Mouse (Mus musculus): ENCODE measurements around the gene Magix. TPM values are rescaled to one million over a fixed set of nuclear protein-coding genes. Genes with fewer than 3 reads are reported as not detected.
"Not testable (repeated sequence)": the region's sequence is repeated elsewhere in the genome, so short reads cannot be mapped to it uniquely, and the experiment has no call there.

Magix gene
- total and polyA plus RNA-seq, 2 experiments from 2014 or later, result 0.07 TPM; not detected in 1

DNA sequence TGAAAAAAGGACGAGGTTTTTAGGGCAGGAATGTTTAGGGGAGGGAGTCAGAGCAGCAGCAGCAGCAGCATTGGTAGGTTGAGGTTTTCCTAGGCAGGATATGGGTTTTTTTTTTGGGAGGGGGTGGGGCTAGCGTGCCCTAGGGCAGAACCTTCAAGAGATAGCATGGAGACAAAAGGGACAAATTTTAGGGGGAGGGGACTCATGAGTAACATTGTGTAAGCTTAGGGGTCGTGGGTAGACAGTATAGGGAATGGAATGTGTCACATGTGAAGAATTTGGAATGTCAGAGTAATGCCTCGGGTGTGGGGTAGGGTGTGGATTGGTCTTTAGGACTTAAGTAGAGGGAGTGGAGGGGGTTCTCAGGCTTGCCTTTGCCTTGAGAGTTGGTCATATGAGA lies 41.6 kb upstream of the Magix start:
- no peak for TF ChIP-seq CTCF (IDR thresholded peaks at IDR 0.05)
- Histone ChIP-seq H3K9me3 (ENCODE audit: low read length) (no peaks in the 10 kb centered on the region), H3K27ac (ENCODE audit: low read depth, low read length) (no peak overlapping the region), H3K4me3 (ENCODE audit: low read depth, low read length) (peak overlapping the region; percentile 48), H3K36me3 (ENCODE audit: insufficient read depth, low read length) (0 out of 2 replicates have a peak, but pooled peaks cover 3% of the 10 kb centered on the region), H3K27me3 (ENCODE audit: insufficient read depth, low read length) (no peaks in the 10 kb centered on the region), H3K9ac (replicated peaks; ENCODE audit: low read length, poor library complexity, severe bottlenecking) (0 out of 2 replicates have a peak overlapping the region, but pooled peaks have one; percentile 50), H3K4me2 (ENCODE audit: low read depth, low read length, poor library complexity, severe bottlenecking) (peak overlapping the region; percentile 61), H3K4me1 (ENCODE audit: insufficient read depth, low read length) (no peaks in the 10 kb centered on the region)
- no peak for ATAC-seq (ENCODE audit: low FRiP score)
- 39% methylated on average over 4 of the region's 4 CpGs for WGBS
- DNase-seq (ENCODE audit: low spot score), result no peak

DNA sequence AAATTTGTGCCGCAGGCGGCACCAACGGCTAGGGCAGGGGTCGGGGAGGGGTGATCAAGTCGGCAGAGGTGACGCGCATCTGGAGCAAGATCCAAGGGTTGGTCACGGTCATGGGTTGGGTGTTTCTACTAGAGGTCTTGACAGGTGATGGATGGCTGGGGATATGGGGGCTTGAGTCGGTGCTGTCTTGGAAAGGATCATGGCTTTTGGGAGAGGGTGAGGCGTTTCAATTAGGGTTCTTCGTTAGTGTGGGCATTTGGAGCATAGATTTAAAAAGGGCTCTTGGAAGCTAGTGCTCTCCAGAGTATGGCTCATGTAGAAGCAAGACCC lies 41.2 kb upstream of the Magix start:
- H3K4me3 ChIP-seq (ENCODE audit: low read depth, low read length), result peak overlapping the region; percentile 48
- peak overlapping the region; percentile 73 for H3K27ac ChIP-seq (ENCODE audit: low read depth, low read length)
- H3K9ac ChIP-seq (replicated peaks; ENCODE audit: low read length, poor library complexity, severe bottlenecking), result peak overlapping the region; percentile 50
- H3K4me1 ChIP-seq (ENCODE audit: insufficient read depth, low read length), result no peaks in the 10 kb centered on the region
- WGBS, result 27% methylated on average over 11 of the region's 11 CpGs
- DNase-seq (ENCODE audit: low spot score), result no peak
- 0 out of 2 replicates have a peak, but pooled peaks cover 3% of the 10 kb centered on the region for H3K36me3 ChIP-seq (ENCODE audit: insufficient read depth, low read length)
- H3K9me3 ChIP-seq (ENCODE audit: low read length), result no peaks in the 10 kb centered on the region
- no peak for TF ChIP-seq CTCF (IDR thresholded peaks at IDR 0.05)
- no peak; the same call in 1 of the 2 replicates for ATAC-seq (ENCODE audit: low FRiP score)
- no peaks in the 10 kb centered on the region for H3K27me3 ChIP-seq (ENCODE audit: insufficient read depth, low read length)
- peak overlapping the region; percentile 61 for H3K4me2 ChIP-seq (ENCODE audit: low read depth, low read length, poor library complexity, severe bottlenecking)

DNA sequence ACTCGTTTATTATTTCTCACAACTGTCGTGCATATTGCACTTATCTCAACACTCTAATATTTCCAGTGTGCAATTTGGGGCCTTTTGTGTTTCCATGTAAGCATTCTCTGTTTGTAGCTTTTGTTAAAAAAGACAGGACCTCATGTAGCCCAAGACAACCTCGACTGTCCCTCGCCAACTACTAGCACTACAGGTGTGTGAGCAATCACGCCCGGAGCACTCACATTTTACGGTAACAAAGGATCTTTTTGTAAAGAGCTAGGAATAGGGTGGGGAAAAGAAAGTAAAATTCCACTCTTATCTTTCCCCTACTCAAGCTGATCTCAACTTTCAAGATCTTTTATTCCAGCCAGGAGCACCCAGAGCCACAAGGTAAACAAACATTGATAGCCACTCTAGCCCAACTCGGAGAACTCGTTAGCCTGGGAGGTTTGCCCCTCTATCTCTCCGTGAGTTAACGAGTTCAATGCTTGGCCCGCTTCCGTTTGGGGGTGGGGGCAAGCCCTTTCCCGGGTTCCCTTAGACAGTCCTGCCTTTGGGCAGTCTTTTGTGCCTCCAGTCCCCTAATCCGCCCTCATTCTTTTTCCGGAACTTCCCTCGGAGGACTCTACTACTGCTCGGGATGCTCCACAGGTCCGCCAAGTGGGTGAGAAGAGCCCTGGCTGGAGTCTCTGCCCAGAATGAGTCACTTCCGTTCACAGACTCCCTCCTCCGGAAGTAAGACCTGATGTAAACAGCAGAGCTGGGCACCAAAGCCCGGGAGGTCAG lies 40.6 kb upstream of the Magix start, which contains the start of gene Gm45208:
Gm45208 (plus strand) TSS at position 732 of the 768 bp plus-strand sequence.
- H3K27me3 ChIP-seq (ENCODE audit: insufficient read depth, low read length), result no peaks in the 10 kb centered on the region
- peak; percentile 84 for DNase-seq (ENCODE audit: low spot score)
- peak within 1 kb of the TSS; percentile 50 for H3K9ac ChIP-seq (replicated peaks; ENCODE audit: low read length, poor library complexity, severe bottlenecking)
- no peaks in the 10 kb centered on the region for H3K36me3 ChIP-seq (ENCODE audit: insufficient read depth, low read length)
- peak within 1 kb of the TSS; percentile 48 for H3K4me3 ChIP-seq (ENCODE audit: low read depth, low read length)
- ATAC-seq (ENCODE audit: low FRiP score), result peak; percentile 86
- no peaks in the 10 kb centered on the region for H3K4me1 ChIP-seq (ENCODE audit: insufficient read depth, low read length)
- WGBS, result 26% methylated on average over 22 of the region's 22 CpGs
- peak within 1 kb of the TSS; percentile 61 for H3K4me2 ChIP-seq (ENCODE audit: low read depth, low read length, poor library complexity, severe bottlenecking)
- no peaks in the 10 kb centered on the region for H3K9me3 ChIP-seq (ENCODE audit: low read length)
- TF ChIP-seq CTCF (IDR thresholded peaks at IDR 0.05), result no peak
- peak within 1 kb of the TSS; percentile 73 for H3K27ac ChIP-seq (ENCODE audit: low read depth, low read length)

DNA sequence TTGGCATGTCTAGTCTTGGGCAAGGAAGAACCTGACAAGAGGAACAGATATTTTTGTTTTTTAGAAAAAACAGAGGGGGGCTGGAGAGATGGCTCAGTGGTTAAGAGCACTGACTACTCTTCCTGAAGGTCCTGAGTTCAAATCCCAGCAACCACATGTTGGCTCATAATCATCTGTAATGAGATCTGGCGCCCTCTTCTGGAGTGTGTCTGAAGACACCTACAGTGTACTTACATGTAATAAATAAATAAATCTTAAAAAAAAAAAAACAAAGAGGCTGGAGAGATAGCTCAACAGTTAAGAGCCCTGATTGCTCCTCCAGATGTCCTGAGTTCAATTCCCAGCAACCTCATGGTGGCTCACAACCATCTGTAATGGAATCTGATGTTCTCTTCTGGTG lies 35.0 kb upstream of the Magix start:
- WGBS, result 24% methylated on average over 1 of the region's 1 CpGs
- not testable (repeated sequence) for H3K27me3 ChIP-seq (ENCODE audit: insufficient read depth, low read length); DNase-seq (ENCODE audit: low spot score)

DNA sequence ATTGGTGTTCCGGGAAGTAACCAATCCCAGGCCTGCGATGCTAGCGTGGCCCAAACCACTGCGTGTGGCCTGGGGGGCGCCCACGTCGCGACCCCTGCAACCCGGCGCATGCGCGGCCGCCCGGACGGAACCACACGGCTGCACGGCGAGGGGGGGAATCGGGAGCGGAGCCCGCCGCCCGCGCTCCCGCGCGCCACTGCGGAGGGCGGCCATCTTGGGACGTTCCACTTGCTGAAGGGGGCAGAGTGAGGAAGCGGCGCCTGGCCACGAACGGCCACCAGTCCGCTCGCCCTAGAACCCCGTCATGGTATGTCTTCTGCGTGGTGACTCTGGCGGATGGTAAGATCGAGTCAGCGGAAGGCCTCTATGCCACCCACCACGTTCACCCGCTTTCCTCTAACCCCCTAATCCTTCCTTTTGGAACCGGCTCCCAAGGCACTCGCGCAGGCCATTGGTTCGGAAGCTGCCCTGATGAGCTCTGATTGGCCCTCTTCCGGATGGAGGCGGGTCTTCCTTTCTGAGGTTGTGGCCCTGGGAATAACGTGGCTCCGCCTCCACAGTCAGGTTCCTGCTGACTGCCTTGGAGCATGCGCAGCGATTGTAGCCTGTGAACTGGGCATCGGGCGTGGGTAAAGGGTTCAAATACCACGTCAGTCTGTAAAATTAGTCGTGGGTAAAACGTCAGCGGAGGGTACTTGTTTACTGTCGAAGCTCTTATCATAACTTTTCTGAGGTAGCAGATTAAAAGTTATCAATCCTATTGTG lies 33.3 kb upstream of the Magix start, which contains the start of gene Wdr45:
Wdr45 (plus strand) TSS at position 199 of the 765 bp plus-strand sequence.
- ATAC-seq (ENCODE audit: low FRiP score) (peak; percentile 98), DNase-seq (ENCODE audit: low spot score) (peak; percentile 96)
- H3K4me2 ChIP-seq (ENCODE audit: low read depth, low read length, poor library complexity, severe bottlenecking), result peak within 1 kb of the TSS; percentile 37
- not testable (repeated sequence) for H3K9ac ChIP-seq (replicated peaks; ENCODE audit: low read length, poor library complexity, severe bottlenecking); H3K27me3 ChIP-seq (ENCODE audit: insufficient read depth, low read length); H3K27ac ChIP-seq (ENCODE audit: low read depth, low read length); H3K36me3 ChIP-seq (ENCODE audit: insufficient read depth, low read length); H3K4me1 ChIP-seq (ENCODE audit: insufficient read depth, low read length); H3K9me3 ChIP-seq (ENCODE audit: low read length)
- 18% methylated on average over 17 of the region's 60 CpGs for WGBS
- peak within 1 kb of the TSS; percentile 30 for H3K4me3 ChIP-seq (ENCODE audit: low read depth, low read length)

More for the DNA sequence above, 35.0 kb upstream of the Magix start:
- H3K4me1 ChIP-seq (ENCODE audit: insufficient read depth, low read length); ATAC-seq (ENCODE audit: low FRiP score); H3K36me3 ChIP-seq (ENCODE audit: insufficient read depth, low read length); H3K4me2 ChIP-seq (ENCODE audit: low read depth, low read length, poor library complexity, severe bottlenecking); H3K9me3 ChIP-seq (ENCODE audit: low read length); H3K9ac ChIP-seq (replicated peaks; ENCODE audit: low read length, poor library complexity, severe bottlenecking); H3K27ac ChIP-seq (ENCODE audit: low read depth, low read length); H3K4me3 ChIP-seq (ENCODE audit: low read depth, low read length): not testable (repeated sequence)
- peak; percentile 8; the same call in 1 of the 2 replicates for TF ChIP-seq CTCF (IDR thresholded peaks at IDR 0.05)

DNA sequence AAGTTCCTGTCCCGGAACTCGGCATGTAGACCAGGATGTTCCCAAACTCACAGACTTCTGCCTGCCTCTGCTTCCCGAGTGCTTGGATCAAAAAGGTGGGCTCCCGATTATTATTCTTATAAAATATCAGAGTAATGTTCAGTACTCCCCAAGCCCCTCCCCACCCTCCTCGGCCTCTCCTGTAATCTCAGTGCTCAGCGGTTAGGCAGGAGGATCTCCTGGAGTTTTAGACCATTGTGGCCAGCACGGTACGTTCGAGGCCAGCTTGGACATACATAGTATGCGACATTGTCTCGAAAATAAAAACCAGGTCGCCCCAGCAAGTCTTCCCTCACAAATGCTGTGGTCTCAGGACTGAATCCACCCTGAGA lies 32.7 kb upstream of the Magix start:
- not testable (repeated sequence) for H3K9ac ChIP-seq (replicated peaks; ENCODE audit: low read length, poor library complexity, severe bottlenecking); H3K36me3 ChIP-seq (ENCODE audit: insufficient read depth, low read length); ATAC-seq (ENCODE audit: low FRiP score); H3K4me1 ChIP-seq (ENCODE audit: insufficient read depth, low read length); DNase-seq (ENCODE audit: low spot score); H3K27ac ChIP-seq (ENCODE audit: low read depth, low read length); H3K9me3 ChIP-seq (ENCODE audit: low read length); H3K27me3 ChIP-seq (ENCODE audit: insufficient read depth, low read length)
- Histone ChIP-seq H3K4me3 (ENCODE audit: low read depth, low read length) (peak overlapping the region; percentile 30), H3K4me2 (ENCODE audit: low read depth, low read length, poor library complexity, severe bottlenecking) (peak overlapping the region; percentile 37)
- 31% methylated on average over 5 of the region's 12 CpGs for WGBS

Measured in midbrain, postnatal 0 days (tissue).